Mouse (Mus musculus): ENCODE data around the gene Pex5. TPM values are rescaled to one million over a fixed set of nuclear protein-coding genes. Genes with fewer than 3 reads are reported as not detected.

Pex5 gene
- polyA plus RNA-seq, 1 experiment, result 47.6 TPM

DNA sequence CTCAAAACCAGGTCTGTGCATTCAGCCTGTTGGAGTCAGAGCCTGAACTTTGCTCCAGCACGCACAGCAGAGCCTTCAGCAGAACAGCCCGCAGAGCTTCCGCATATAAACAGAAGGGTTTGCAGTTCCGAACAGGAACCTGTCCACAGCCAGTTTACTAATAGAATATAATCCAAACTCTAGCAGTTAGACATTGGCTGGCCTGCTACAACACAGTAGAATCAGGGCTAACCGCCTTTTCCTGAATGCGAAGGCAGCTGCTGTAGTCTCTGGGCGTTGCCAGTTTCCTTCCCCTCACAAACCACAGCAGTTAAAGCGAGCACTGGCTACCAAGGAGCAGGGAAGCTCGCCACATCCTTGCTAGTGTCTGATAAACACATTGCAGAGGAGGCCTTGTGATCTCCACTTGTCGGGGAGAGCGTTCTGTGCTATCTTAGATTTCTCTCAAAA, 39.4 kb downstream of the Pex5 start:
- Histone ChIP-seq H3K4me3 (ENCODE audit: control insufficient read depth, insufficient read depth, low read length) (no peak overlapping the region), H3K4me1 (replicated peaks; ENCODE audit: control insufficient read depth, insufficient read depth, low read length) (peaks cover 16% of the 10 kb centered on the region), H3K27me3 (ENCODE audit: control insufficient read depth, insufficient read depth, low read length) (no peaks in the 10 kb centered on the region), H3K27ac (ENCODE audit: control insufficient read depth, insufficient read depth, low read length) (peak overlapping the region; percentile 54), H3K36me3 (ENCODE audit: control insufficient read depth, insufficient read depth, low read length) (no peaks in the 10 kb centered on the region)
- TF ChIP-seq CTCF (IDR thresholded peaks at IDR 0.05; ENCODE audit: borderline replicate concordance, control insufficient read depth, extremely low read depth, insufficient read depth, low read length, poor library complexity) (no peak), POLR2A (IDR thresholded peaks at IDR 0.05; ENCODE audit: control insufficient read depth, extremely low read depth, insufficient read depth, low read length, poor library complexity) (no peak)
- peak; percentile 80 for DNase-seq
- 3% methylated on average over 11 of the region's 11 CpGs for WGBS

DNA sequence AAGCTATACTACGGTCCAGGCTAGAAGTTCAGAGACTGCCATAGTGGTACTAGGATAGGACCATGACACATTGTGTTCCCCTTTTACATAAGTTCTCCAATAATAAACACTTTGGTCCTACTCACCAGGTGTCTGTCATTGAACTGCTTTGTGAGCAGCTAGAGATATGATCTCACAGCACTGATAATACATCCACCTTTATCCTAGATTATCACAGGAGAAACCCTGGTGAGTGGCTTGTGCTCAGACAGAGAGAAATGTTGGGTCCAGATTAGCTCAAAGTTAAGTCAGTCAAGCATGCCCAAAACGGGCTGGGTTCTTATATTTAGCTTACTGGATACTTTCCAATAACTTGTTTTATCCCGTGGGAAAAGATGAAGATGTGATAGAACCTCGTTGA, 40.2 kb downstream of the Pex5 start:
- Histone ChIP-seq H3K27ac (ENCODE audit: control insufficient read depth, insufficient read depth, low read length) (no peak overlapping the region), H3K27me3 (ENCODE audit: control insufficient read depth, insufficient read depth, low read length) (no peaks in the 10 kb centered on the region), H3K4me3 (ENCODE audit: control insufficient read depth, insufficient read depth, low read length) (no peak overlapping the region), H3K4me1 (replicated peaks; ENCODE audit: control insufficient read depth, insufficient read depth, low read length) (peaks cover 16% of the 10 kb centered on the region), H3K36me3 (ENCODE audit: control insufficient read depth, insufficient read depth, low read length) (no peaks in the 10 kb centered on the region)
- WGBS, result 40% methylated on average over 4 of the region's 4 CpGs
- DNase-seq, result no peak
- TF ChIP-seq POLR2A (IDR thresholded peaks at IDR 0.05; ENCODE audit: control insufficient read depth, extremely low read depth, insufficient read depth, low read length, poor library complexity) (no peak), CTCF (IDR thresholded peaks at IDR 0.05; ENCODE audit: borderline replicate concordance, control insufficient read depth, extremely low read depth, insufficient read depth, low read length, poor library complexity) (no peak)

DNA sequence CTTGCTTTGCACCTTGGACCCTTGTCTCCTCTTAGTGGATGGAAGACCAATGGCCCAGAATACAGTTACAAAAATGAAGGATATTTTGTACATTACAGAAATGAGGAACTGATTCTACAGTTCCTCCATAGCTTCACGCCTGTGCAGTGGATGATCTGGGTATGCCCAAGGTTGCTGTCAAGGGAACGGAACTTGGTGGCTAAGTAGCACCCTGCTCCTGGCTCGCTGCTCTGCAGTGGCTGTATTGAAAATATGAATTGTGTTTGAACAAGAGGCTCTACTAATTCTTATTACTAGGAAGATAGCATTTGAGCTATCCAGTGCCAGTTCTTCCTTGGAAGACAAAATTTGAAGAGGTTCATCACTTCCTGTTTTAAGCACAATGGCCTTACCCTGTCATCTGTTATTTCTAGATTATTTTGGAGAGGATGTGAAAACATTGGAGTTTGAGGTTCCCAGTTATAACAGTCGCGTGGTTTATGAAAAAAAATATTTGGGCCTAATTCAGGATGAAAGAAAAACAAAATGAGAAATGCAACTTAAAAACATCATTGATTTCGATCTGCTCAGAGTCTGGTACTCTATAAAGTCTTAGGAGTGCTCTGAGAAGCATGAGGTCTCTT, 41.2 kb downstream of the Pex5 start:
- DNase-seq, result no peak
- no peak overlapping the region for H3K27ac ChIP-seq (ENCODE audit: control insufficient read depth, insufficient read depth, low read length)
- H3K27me3 ChIP-seq (ENCODE audit: control insufficient read depth, insufficient read depth, low read length), result no peaks in the 10 kb centered on the region
- H3K4me1 ChIP-seq (replicated peaks; ENCODE audit: control insufficient read depth, insufficient read depth, low read length), result peaks cover 16% of the 10 kb centered on the region
- H3K4me3 ChIP-seq (ENCODE audit: control insufficient read depth, insufficient read depth, low read length), result no peak overlapping the region
- no peaks in the 10 kb centered on the region for H3K36me3 ChIP-seq (ENCODE audit: control insufficient read depth, insufficient read depth, low read length)
- WGBS, result 70% methylated on average over 6 of the region's 6 CpGs
- TF ChIP-seq CTCF (IDR thresholded peaks at IDR 0.05; ENCODE audit: borderline replicate concordance, control insufficient read depth, extremely low read depth, insufficient read depth, low read length, poor library complexity) (no peak), POLR2A (IDR thresholded peaks at IDR 0.05; ENCODE audit: control insufficient read depth, extremely low read depth, insufficient read depth, low read length, poor library complexity) (no peak)

DNA sequence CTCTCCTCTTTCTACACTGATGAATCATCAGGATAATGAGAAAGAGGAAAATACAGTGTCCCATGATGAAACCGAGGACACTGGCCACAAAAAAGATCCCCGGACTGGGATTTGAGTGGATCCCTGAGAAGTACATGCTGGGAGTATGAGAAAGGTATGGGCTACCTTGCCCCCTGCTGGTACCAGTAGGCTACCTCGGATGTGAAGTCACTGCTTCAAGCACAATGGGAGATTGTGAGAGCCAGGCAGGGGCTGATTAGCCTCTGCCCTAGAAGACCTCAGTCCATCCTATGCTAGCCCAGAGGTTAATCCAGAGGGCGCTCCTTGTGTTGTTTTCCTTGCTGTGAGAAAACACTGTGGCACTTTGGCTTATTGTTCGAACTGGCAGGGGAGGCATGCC, 50.5 kb downstream of the Pex5 start:
- DNase-seq, result no peak
- 77% methylated on average over 5 of the region's 5 CpGs for WGBS

DNA sequence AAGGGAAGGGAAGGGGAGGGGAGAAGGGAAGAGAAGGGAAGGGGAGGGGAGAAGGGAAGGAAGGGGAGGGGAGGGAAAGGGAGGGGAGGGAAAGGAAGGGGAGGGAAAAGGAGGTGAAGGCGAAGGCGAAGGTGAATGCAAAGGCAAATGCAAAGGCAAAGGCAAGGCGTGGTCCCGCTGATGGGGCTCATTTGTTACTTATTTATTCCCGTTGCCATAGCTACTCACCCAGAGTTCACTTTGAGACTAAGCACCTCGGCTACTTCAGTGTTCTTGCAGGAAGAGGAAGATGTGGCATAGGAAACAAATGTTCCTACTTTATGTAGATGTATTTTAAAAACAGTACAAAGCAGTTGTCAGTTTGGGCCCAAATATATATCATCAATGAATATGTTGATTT, 54.3 kb downstream of the Pex5 start:
- H3K4me3 ChIP-seq (ENCODE audit: control insufficient read depth, insufficient read depth, low read length), result no peak overlapping the region
- no peaks in the 10 kb centered on the region for H3K36me3 ChIP-seq (ENCODE audit: control insufficient read depth, insufficient read depth, low read length)
- no peak for DNase-seq
- no peak overlapping the region for H3K27ac ChIP-seq (ENCODE audit: control insufficient read depth, insufficient read depth, low read length)
- 51% methylated on average over 6 of the region's 6 CpGs for WGBS
- no peaks in the 10 kb centered on the region for H3K4me1 ChIP-seq (replicated peaks; ENCODE audit: control insufficient read depth, insufficient read depth, low read length)
- no peaks in the 10 kb centered on the region for H3K27me3 ChIP-seq (ENCODE audit: control insufficient read depth, insufficient read depth, low read length)
- TF ChIP-seq CTCF (IDR thresholded peaks at IDR 0.05; ENCODE audit: borderline replicate concordance, control insufficient read depth, extremely low read depth, insufficient read depth, low read length, poor library complexity), result no peak
- TF ChIP-seq POLR2A (IDR thresholded peaks at IDR 0.05; ENCODE audit: control insufficient read depth, extremely low read depth, insufficient read depth, low read length, poor library complexity), result no peak

More for the DNA sequence above, 50.5 kb downstream of the Pex5 start:
- Histone ChIP-seq H3K27me3 (ENCODE audit: control insufficient read depth, insufficient read depth, low read length) (no peaks in the 10 kb centered on the region), H3K4me3 (ENCODE audit: control insufficient read depth, insufficient read depth, low read length) (no peak overlapping the region), H3K36me3 (ENCODE audit: control insufficient read depth, insufficient read depth, low read length) (no peaks in the 10 kb centered on the region), H3K27ac (ENCODE audit: control insufficient read depth, insufficient read depth, low read length) (no peak overlapping the region), H3K4me1 (replicated peaks; ENCODE audit: control insufficient read depth, insufficient read depth, low read length) (no peaks in the 10 kb centered on the region; the same call in 1 of the 2 replicates)
- no peak for TF ChIP-seq CTCF (IDR thresholded peaks at IDR 0.05; ENCODE audit: borderline replicate concordance, control insufficient read depth, extremely low read depth, insufficient read depth, low read length, poor library complexity)
- TF ChIP-seq POLR2A (IDR thresholded peaks at IDR 0.05; ENCODE audit: control insufficient read depth, extremely low read depth, insufficient read depth, low read length, poor library complexity), result no peak

DNA sequence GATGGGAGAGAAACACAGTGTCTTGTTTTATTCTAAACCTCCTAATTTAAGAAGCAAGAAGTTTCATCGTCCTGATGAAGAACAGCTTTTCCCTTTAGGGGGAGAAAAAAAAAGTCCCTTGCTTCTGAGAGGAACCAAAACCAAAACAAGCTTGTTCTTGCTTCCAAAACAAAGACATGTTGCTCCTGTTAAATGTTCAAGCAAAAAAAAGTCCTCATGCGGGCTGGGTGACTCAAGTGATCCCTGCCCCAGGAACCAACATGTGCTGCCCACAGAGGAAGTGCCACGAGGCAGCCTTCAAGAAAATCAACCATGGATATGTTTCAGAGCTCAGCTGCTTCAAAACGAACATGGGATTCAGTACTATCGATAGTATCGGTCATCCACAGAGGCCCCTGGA, 55.9 kb downstream of the Pex5 start:
- TF ChIP-seq POLR2A (IDR thresholded peaks at IDR 0.05; ENCODE audit: control insufficient read depth, extremely low read depth, insufficient read depth, low read length, poor library complexity) (no peak), CTCF (IDR thresholded peaks at IDR 0.05; ENCODE audit: borderline replicate concordance, control insufficient read depth, extremely low read depth, insufficient read depth, low read length, poor library complexity) (no peak)
- no peak overlapping the region for H3K27ac ChIP-seq (ENCODE audit: control insufficient read depth, insufficient read depth, low read length)
- H3K36me3 ChIP-seq (ENCODE audit: control insufficient read depth, insufficient read depth, low read length), result no peaks in the 10 kb centered on the region
- no peaks in the 10 kb centered on the region for H3K27me3 ChIP-seq (ENCODE audit: control insufficient read depth, insufficient read depth, low read length)
- H3K4me1 ChIP-seq (replicated peaks; ENCODE audit: control insufficient read depth, insufficient read depth, low read length), result no peaks in the 10 kb centered on the region
- DNase-seq, result no peak
- WGBS, result 59% methylated on average over 6 of the region's 6 CpGs
- H3K4me3 ChIP-seq (ENCODE audit: control insufficient read depth, insufficient read depth, low read length), result no peak overlapping the region

DNA sequence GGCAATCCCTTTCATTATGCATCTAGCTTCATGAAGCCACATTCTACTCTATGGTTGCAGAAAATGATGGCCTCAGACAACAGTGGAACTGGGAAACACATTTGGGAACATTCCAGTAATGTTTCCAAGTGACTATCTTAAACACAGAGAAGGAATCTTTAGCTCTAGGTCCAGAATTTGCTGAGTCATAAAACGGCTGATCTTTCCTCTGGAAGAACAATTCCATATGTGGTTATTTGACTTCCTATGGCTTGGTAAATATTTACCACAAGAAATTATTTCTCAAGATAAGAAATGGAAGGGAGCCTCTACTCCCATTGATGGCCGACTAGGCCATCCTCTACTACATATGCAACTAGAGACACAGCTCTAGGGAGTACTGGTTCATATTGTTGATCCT, 61.6 kb downstream of the Pex5 start:
- TF ChIP-seq CTCF (IDR thresholded peaks at IDR 0.05; ENCODE audit: borderline replicate concordance, control insufficient read depth, extremely low read depth, insufficient read depth, low read length, poor library complexity), result no peak
- Histone ChIP-seq H3K27me3 (ENCODE audit: control insufficient read depth, insufficient read depth, low read length) (no peaks in the 10 kb centered on the region), H3K4me3 (ENCODE audit: control insufficient read depth, insufficient read depth, low read length) (no peak overlapping the region), H3K4me1 (replicated peaks; ENCODE audit: control insufficient read depth, insufficient read depth, low read length) (no peaks in the 10 kb centered on the region), H3K27ac (ENCODE audit: control insufficient read depth, insufficient read depth, low read length) (no peak overlapping the region), H3K36me3 (ENCODE audit: control insufficient read depth, insufficient read depth, low read length) (no peaks in the 10 kb centered on the region)
- 49% methylated on average over 2 of the region's 2 CpGs for WGBS
- DNase-seq, result no peak

Other genes starting within 250 kb of the Pex5 start
- gene Vmn2r27, start 183.2 kb downstream of the Pex5 start, polyA plus RNA-seq (2012; rRNA removed), result not detected in 2 replicates
- 0.94 and 1.4 TPM in 2 replicates for gene Cd163, start 110.4 kb downstream of the Pex5 start, polyA plus RNA-seq (2012; rRNA removed)
- 9.0 and 16.6 TPM in 2 replicates for gene Clstn3, start 49.7 kb upstream of the Pex5 start, polyA plus RNA-seq (2012; rRNA removed)
- gene C1rl, start 78.0 kb upstream of the Pex5 start, polyA plus RNA-seq (2012; rRNA removed), result 1.2 and 1.5 TPM in 2 replicates
- gene C1ra, start 97.3 kb upstream of the Pex5 start, polyA plus RNA-seq (2012; rRNA removed), result 9.9 and 11.3 TPM in 2 replicates
- gene C1s1, start 127.3 kb upstream of the Pex5 start, polyA plus RNA-seq (2012; rRNA removed), result 17.3 and 26.8 TPM in 2 replicates
- gene C1rb, start 155.2 kb upstream of the Pex5 start, polyA plus RNA-seq (2012; rRNA removed), result not detected in 2 replicates
- 0.08 and 0.13 TPM in 2 replicates for gene C1s2, start 221.0 kb upstream of the Pex5 start, polyA plus RNA-seq (2012; rRNA removed)
- 173 and 184 TPM in 2 replicates for gene Lpcat3, start 248.0 kb upstream of the Pex5 start, polyA plus RNA-seq (2012; rRNA removed)